Mouse (Mus musculus) ovary, postnatal 10 days (tissue): Measurements from ENCODE around the gene Bcl2.

Source experiments
- DNase-seq: peaks from one replicate; pipeline ENCODE4 v3.0.0; 2022; ENCODE audit warnings: low spot score

Gene Bcl2

GRCm38 (mm10) chr1:106585349-106585748 lies 128.7 kb downstream of the Bcl2 start:
- no peak for DNase-seq

GRCm38 (mm10) chr1:106584824-106585223 lies 129.2 kb downstream of the Bcl2 start:
- no peak for DNase-seq

DNA sequence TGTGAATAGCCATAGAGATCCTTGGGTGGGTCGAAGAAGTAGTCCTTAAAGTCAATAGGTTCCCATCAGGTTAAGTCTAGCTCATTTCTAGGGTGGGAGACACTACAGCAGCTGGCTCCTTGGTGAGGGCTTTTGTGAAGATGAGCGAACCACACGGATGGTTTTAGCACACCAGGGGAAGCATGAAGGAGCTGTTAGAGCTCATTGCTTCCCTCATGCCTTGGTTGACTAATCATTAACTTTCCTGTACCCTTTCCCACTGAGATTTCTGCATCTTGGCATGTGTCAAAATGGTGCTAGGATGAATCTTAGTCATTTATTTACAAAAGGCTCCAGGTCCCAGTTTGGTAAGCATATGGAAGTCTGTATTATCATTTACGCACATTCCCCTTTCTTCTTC lies 129.8 kb downstream of the Bcl2 start:
- DNase-seq = no peak

GRCm38 (mm10) chr1:106583245-106584241 lies 130.5 kb downstream of the Bcl2 start:
- DNase-seq = no peak

DNA sequence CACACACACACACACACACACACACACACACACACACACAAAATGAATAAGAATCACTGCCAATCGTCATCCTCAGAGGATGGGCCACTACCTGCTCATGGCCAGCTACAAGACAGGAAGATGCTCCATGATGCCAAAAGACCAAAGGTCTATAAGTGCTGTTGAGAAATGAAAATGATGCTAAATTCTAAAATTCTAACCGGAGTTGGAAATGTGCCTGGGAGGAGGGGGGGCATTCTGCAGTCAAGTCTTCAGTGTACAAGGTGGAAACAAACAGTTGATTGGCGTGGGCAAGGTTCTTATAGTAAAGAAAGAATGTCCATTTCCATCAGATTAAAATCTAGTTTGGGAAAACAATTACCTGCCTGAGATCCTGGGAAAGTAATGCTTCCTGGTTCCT lies 131.3 kb downstream of the Bcl2 start:
- no peak for DNase-seq

DNA sequence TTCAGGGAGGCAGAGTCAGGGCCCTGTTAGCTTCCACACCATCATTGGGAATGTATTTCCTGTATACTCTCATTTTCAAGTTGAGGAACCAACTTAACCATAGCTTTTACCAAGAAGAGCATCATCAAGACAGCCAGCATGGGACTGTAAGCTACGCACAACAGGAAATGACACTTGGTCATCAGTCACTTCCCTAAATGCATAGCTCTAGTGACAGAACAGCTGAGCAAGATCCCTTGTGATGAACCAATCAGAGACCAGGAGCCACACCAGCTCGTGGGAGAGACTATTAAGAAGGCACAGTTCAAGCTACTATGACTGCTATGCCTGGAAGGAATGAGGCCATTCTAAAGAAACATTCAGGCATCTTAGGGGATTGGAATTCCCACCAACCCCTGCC lies 132.3 kb downstream of the Bcl2 start:
- DNase-seq = no peak

GRCm38 (mm10) chr1:106579768-106580167 lies 134.3 kb downstream of the Bcl2 start:
- no peak for DNase-seq

- DNase-seq = no peak
Observed at GRCm38 (mm10) chr1:106572506-106572905, 141.6 kb downstream of the Bcl2 start.

DNA sequence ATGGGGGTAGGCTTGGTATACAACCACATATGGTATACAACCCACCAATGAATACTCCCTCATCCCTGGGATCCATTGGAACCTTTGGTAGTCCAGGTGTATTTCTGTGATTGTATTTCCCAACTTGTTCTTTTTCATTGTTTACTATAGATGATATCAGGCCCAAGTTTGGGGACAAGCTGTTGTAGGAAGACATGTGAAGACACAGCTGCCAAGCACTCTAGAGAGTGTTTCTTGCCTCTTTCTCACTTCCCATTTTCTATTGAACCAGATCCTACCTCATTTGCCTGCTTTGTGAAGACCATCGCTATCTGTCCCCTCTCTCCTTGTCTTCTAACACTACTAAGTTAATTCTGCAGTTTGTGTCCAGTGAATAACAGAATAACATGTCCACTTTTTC lies 143.2 kb downstream of the Bcl2 start:
- no peak for DNase-seq

DNA sequence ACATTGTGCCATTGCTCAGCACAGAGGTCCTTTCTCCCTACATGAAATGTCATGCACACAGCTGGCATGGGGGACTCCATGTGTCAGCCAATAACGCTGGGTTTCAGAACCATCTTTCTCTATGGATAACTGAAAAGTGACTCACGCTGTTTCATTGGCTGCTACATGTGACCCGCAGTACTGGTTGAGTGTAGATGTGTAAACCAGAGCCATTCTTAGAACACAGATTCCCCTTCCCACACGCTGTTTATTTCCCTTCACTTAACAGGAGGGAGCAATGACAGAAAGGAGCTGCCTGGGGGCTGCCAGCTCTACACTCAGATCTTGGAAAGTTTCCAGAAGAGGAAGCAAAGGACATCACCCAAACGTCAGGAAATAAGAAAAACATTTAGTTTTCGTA lies 143.7 kb downstream of the Bcl2 start:
- no peak for DNase-seq

DNA sequence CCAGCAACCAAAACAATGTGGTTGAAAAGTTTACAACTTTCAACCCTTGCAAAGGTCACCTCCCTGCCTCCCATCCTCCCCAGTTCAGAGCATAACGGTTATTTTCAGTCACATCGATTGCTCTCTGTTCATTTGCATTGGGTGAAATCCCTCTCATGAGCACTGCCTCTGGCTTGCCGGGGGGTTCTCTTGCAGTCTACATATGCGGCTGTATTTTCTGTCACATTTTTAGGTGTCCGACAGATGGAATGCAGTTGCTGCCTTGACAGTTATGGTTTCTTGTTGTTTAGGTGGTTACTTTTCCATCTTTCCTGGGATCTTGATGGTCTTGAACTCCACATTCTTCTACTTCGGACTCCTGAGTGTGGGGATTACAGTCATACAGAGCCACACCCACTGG lies 144.4 kb downstream of the Bcl2 start:
- no peak for DNase-seq

GRCm38 (mm10) chr1:106568868-106569267 lies 145.2 kb downstream of the Bcl2 start:
- no peak for DNase-seq

DNA sequence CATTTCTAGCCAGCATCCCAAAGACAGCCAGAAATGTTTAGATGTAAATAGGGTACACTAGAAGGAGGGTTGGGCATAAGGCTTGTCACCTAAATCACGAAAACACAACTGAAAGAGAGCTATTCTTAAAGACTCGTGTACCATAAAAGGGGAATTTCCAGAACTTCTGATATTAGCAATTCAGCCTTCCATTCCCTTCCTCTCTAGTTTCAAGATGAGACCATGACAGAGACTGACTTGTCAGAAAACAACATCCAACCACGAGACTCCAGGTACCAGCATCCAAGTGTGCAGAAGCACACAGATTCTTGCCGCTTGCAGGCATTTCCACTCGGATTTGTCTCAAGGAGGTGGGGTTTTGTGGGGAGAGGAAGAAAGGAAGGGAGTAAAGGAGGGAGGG lies 146.6 kb downstream of the Bcl2 start:
- DNase-seq = no peak

DNA sequence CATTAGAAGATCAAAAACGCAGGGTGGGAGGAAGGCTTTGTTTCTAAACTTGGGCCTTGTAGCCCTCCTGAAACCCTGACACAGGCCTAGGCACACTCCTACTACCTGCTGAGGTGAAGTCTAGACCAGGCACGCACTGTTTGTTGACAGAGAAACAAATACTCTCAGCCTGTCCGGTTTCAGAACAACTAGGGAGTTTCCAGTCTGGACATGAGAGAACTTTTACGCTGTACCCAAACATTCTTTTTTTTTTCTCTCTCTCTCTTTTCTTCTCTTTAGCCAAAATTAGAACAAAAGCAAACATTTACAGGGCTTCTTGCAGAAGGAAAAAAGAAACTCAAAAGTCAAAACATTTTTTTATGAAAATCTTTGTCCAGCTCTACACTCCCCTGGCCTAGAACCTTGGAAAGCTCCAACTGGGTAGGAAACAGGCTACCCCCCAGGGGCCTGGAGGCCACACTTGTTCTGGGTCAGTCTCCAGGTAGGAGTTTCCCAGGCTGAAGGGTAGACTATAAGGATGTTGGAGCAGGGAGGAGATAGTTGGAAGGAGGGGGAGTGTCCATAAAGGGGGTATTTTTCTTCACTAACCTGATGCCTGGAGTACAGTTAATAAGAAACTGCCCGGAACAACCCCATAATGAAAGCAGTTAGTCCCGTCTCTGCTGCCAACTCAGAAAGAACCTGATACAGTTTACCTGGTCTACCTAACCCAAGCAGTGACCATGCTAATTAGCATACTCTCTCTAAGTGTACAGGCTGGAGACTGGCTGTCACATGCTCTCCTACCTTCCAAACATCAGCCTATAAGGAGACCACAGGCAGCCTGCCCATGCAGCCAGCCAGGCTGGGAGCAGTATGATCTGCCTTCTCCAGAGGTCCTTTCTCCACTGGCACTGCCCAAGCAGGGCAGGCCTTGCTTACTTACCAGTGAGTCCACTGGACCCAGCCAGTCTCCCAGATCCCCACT lies 147.7 kb downstream of the Bcl2 start:
- DNase-seq = no peak

- no peak for DNase-seq
Observed at GRCm38 (mm10) chr1:106565238-106565637, 148.8 kb downstream of the Bcl2 start.

DNA sequence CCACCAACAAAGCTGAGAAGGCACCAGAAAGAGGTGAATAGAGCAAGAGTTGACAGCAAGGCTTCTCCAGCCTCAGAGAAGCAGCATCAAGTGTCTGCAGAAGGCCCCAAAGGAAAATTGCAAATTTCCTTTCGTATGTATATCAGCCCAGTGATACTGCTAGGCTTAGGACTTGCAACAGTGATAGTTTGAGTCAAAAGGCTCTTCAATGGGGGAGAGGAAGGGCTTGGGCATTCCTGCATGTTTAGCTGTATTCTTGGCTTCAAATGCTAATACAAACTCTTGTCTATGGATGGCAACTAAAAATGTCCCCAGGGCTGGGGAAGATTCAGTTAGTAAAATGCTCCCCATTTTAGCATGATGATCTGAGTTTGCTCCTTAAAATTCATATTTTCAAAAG lies 149.6 kb downstream of the Bcl2 start:
- DNase-seq = no peak

DNA sequence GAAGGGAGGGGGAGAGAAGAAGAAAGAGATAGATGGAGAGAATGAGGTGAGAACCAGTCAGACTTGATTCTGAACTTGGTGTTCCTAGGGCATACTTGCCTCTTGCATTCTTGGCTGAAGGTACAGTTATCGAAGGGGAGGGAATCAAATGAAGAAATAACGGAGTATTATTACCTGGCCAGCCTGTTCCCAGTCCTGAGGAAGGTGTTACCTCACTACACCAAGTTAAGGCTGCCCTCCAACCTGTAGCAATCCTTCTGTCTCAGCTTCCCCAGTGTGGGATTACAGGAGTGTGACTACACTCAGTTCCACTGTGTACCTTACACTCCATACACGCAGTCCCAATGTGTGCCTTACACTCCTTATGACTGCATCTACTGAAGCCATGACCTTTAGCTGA lies 151.3 kb downstream of the Bcl2 start:
- DNase-seq = no peak

DNA sequence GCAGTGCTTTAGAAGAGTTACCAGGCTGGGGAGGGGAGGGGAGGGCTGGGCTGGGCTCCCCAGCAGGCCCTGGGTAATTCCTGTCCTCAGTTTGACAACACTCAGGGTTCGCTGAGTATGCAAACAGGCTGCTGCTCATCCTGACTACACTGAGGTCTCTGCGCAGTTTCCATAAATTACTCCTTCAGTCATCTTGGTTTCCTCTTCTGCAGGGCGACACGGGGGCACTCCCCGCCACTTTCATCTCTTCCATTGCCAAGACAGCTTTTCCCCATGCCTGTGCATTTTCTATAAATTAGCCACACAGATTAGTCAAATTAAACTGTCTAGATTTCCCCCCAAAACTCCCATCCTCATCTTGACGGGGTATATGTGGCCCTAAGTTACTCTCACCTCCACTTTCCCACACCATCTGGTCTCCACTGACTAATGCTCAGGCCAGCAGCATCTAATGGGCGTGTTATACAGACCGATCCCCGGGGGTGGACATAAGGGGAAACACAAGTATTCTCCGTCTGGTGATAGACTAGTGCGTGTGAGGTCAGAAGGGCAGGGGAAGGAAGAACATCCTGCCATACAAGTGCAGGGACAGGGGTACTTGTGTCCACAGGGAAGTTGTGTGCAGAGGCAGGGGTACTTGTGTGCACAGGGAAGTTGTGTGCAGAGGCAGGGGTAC lies 152.9 kb downstream of the Bcl2 start:
- no peak for DNase-seq

DNA sequence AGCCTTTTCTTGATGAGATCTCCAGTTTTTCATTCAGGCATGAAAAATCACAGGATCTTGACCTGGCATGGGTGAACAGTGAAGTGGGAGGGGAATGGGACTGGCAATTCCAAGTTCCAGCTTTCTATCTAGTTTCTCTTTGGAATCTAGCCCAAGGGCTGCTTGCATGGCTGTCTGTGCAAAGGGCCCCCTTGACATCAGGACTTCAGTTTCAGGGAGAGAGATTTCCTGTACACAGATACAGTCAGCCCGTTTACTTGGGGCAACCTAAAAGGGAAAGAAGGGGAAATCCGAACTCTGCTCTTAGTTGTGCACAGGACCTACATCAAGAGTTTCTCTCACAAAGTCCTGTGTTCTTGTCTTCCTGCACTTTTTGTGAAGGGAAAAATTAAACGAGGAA lies 154.0 kb downstream of the Bcl2 start:
- no peak for DNase-seq

GRCm38 (mm10) chr1:106559116-106559605 lies 154.9 kb downstream of the Bcl2 start:
- DNase-seq = no peak

DNA sequence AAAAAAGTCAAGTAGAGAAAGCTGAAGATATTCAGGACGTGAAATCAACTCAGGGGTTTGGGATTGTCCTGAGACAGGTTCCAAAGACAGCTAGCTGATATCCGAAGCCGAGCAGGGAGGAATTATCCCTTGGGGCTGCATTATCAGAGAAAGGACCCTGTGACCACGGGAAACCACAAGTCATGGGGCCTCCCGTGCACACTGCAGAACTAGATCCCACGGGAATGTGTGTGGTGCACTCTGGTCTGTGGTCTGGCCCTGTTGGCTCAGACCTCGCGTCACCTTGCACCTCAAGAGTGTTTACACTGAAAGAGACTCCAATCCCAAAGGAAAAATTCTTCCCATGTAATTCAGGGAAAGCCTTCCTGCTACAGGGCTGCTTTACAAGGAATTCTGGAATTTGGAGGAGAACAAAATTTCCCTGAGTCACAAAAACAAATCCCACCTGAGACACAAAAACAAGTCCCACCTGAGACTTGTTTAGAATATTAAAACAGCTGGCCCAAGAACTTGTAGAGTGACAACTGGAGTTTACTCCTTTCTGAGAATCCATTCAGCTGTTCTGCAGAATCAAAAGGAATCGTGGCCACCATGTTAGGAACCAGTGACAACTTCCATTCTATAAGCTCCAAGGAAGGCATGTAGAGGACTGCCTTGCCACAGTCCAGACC lies 158.4 kb downstream of the Bcl2 start:
- no peak for DNase-seq
